9 mouse cellular contexts compared by ENCODE assay signal in the genomic region with DNA sequence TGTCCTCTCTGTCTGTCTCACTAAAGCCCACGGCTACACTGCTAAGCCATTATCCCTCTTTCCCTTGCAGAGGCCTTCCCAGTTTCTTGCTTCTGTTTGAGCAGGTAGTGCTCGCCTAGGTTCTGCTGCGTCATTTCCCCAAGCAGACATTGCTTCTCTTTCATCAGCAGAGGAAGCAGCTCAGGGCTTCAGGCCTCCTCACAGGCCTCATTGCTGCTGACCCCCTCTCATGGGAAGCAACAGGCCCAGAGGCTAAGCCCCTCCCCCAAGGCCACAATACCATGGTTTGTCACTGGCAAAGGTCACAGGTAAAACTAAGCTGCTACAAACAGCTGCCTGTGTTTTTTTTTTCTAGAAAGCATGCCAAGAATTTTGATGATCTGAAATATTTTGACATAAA. TPM values are rescaled to one million over a fixed set of nuclear protein-coding genes. Genes with fewer than 3 reads are reported as not detected.
A peak's percentile ranks its signal among the peaks of the same experiment; 100 is the strongest.
DNase-seq lines count a peak whose midpoint lies in the region; ATAC-seq and TF ChIP-seq lines count a peak whose summit lies in the region.
"Had no signal": no experiment of that assay in that cellular context is flagged by ENCODE, and none has a peak within 500 bp of the region (broad histone marks: within the 10 kb centered on the region; RNA-seq: fewer than 3 reads in every experiment).

No protein-coding gene starts in this region.

- peak; percentile 41 for DNase-seq in lung, postnatal 0 days (ENCODE audit: low spot score)
- no peak for DNase-seq in lung, postnatal 14 days
- peak; percentile 43 for DNase-seq in thymus, postnatal 14 days
- no peak for DNase-seq in layer of hippocampus, adult 9-11 months
- DNase-seq in MN1 (ENCODE audit: low spot score) = no peak

- ATAC-seq in lung, postnatal 0 days = no peak
- ATAC-seq in embryonic facial prominence, embryonic 15.5 days (ENCODE audit: insufficient number of reproducible peaks, low FRiP score, low TSS enrichment, low read depth) = no peak
- ATAC-seq in limb, embryonic 13.5 days (ENCODE audit: low FRiP score, low read depth) = no peak
- no peak for ATAC-seq in frontal cortex, adult (ENCODE audit: low TSS enrichment)

- no peak overlapping the region for H3K9ac ChIP-seq in lung, postnatal 0 days (replicated peaks; ENCODE audit: low read depth)
- no peak overlapping the region for H3K9ac ChIP-seq in embryonic facial prominence, embryonic 15.5 days
- H3K9ac ChIP-seq in limb, embryonic 13.5 days = no peak overlapping the region

- H3K4me1 ChIP-seq in lung, postnatal 0 days (ENCODE audit: insufficient read depth, low read depth, low read length) = peaks cover 15% of the 10 kb centered on the region; the same call in 1 of the 2 replicates
- peaks cover 17% of the 10 kb centered on the region for H3K4me1 ChIP-seq in embryonic facial prominence, embryonic 15.5 days
- peaks cover 39% of the 10 kb centered on the region for H3K4me1 ChIP-seq in limb, embryonic 13.5 days

- H3K27ac ChIP-seq in lung, postnatal 0 days (ENCODE audit: low read length) = peak overlapping the region; percentile 43
- peak overlapping the region; percentile 66 for H3K27ac ChIP-seq in embryonic facial prominence, embryonic 15.5 days (replicated peaks)
- peak overlapping the region; percentile 77 for H3K27ac ChIP-seq in limb, embryonic 13.5 days

- H3K27me3 ChIP-seq in lung, postnatal 0 days (replicated peaks; ENCODE audit: insufficient read depth, low read length) = no peaks in the 10 kb centered on the region
- no peaks in the 10 kb centered on the region for H3K27me3 ChIP-seq in embryonic facial prominence, embryonic 15.5 days
- H3K27me3 ChIP-seq in limb, embryonic 13.5 days = no peaks in the 10 kb centered on the region

- no peaks in the 10 kb centered on the region for H3K9me3 ChIP-seq in lung, postnatal 0 days (ENCODE audit: low read length)
- H3K9me3 ChIP-seq in embryonic facial prominence, embryonic 15.5 days (replicated peaks) = no peaks in the 10 kb centered on the region
- H3K9me3 ChIP-seq in limb, embryonic 13.5 days = no peaks in the 10 kb centered on the region

- no peak for TF ChIP-seq EP300 in lung, postnatal 0 days (IDR thresholded peaks at IDR 0.05)

- WGBS in lung, postnatal 0 days = 40% methylated on average over 3 of the region's 3 CpGs
- WGBS in embryonic facial prominence, embryonic 15.5 days = 27% methylated on average over 3 of the region's 3 CpGs
- WGBS in limb, embryonic 13.5 days = 30% methylated on average over 3 of the region's 3 CpGs

- no peak for TF ChIP-seq CTCF in lung, postnatal 0 days (IDR thresholded peaks at IDR 0.05)

- no peak overlapping the region for H3K4me2 ChIP-seq in lung, postnatal 0 days (replicated peaks; ENCODE audit: low read depth, low read length)
- H3K4me2 ChIP-seq in embryonic facial prominence, embryonic 15.5 days (replicated peaks) = no peak overlapping the region
- H3K4me2 ChIP-seq in limb, embryonic 13.5 days (replicated peaks) = no peak overlapping the region

- H3K36me3 ChIP-seq in lung, postnatal 0 days (ENCODE audit: insufficient read depth, low read length) = no peaks in the 10 kb centered on the region
- no peaks in the 10 kb centered on the region for H3K36me3 ChIP-seq in embryonic facial prominence, embryonic 15.5 days
- H3K36me3 ChIP-seq in limb, embryonic 13.5 days = no peaks in the 10 kb centered on the region

- no peak overlapping the region for H3K4me3 ChIP-seq in lung, postnatal 0 days (ENCODE audit: low read depth, low read length)
- H3K4me3 ChIP-seq in embryonic facial prominence, embryonic 15.5 days (replicated peaks) = no peak overlapping the region
- H3K4me3 ChIP-seq in limb, embryonic 13.5 days = no peak overlapping the region

RNA-seq across cellular contexts. Expression of gene Art4, which starts 4.8 kb away (rescaled TPM):
- polyA plus RNA-seq in lung, postnatal 0 days (2015; fragmentation: Nextera tagmentation; extraction: Ambion mirVana) = 7.5 and 7.9 TPM in 2 replicates
- polyA plus RNA-seq in embryonic facial prominence, embryonic 15.5 days (2015; fragmentation: Nextera tagmentation; extraction: Ambion mirVana) = 3.0 and 3.3 TPM in 2 replicates
- polyA plus RNA-seq in limb, embryonic 13.5 days (2015; fragmentation: Nextera tagmentation; extraction: Ambion mirVana) = 2.3 and 3.1 TPM in 2 replicates

RNA-seq across cellular contexts. Expression of gene Smco3, which starts 17.5 kb away (rescaled TPM):
- polyA plus RNA-seq in lung, postnatal 0 days (2015; fragmentation: Nextera tagmentation; extraction: Ambion mirVana) = 2.3 and 3.4 TPM in 2 replicates
- polyA plus RNA-seq in embryonic facial prominence, embryonic 15.5 days (2015; fragmentation: Nextera tagmentation; extraction: Ambion mirVana) = 2.1 and 2.5 TPM in 2 replicates
- polyA plus RNA-seq in limb, embryonic 13.5 days (2015; fragmentation: Nextera tagmentation; extraction: Ambion mirVana) = 1.2 and 1.7 TPM in 2 replicates
- polyA plus RNA-seq: liver, adult 2 months had no signal

RNA-seq across cellular contexts. Expression of gene Mgp, which starts 22.9 kb away (rescaled TPM):
- polyA plus RNA-seq in lung, postnatal 0 days (2015; fragmentation: Nextera tagmentation; extraction: Ambion mirVana) = 1,533 and 1,851 TPM in 2 replicates
- 211 and 283 TPM in 2 replicates for polyA plus RNA-seq in embryonic facial prominence, embryonic 15.5 days (2015; fragmentation: Nextera tagmentation; extraction: Ambion mirVana)
- 180 and 183 TPM in 2 replicates for polyA plus RNA-seq in limb, embryonic 13.5 days (2015; fragmentation: Nextera tagmentation; extraction: Ambion mirVana)

RNA-seq across cellular contexts. Expression of gene Wbp11, which starts 24.7 kb away (rescaled TPM):
- 44.4 and 46.1 TPM in 2 replicates for polyA plus RNA-seq in lung, postnatal 0 days (2015; fragmentation: Nextera tagmentation; extraction: Ambion mirVana)
- polyA plus RNA-seq in embryonic facial prominence, embryonic 15.5 days (2015; fragmentation: Nextera tagmentation; extraction: Ambion mirVana) = 92.0 and 104 TPM in 2 replicates
- 110 and 114 TPM in 2 replicates for polyA plus RNA-seq in limb, embryonic 13.5 days (2015; fragmentation: Nextera tagmentation; extraction: Ambion mirVana)

RNA-seq across cellular contexts. Expression of gene BC049715, which starts 25.3 kb away (rescaled TPM):
- polyA plus RNA-seq in lung, postnatal 0 days (2015; fragmentation: Nextera tagmentation; extraction: Ambion mirVana) = 1.8 and 2.2 TPM in 2 replicates
- polyA plus RNA-seq in embryonic facial prominence, embryonic 15.5 days (2015; fragmentation: Nextera tagmentation; extraction: Ambion mirVana) = 1.2 and 3.7 TPM in 2 replicates
- polyA plus RNA-seq in limb, embryonic 13.5 days (2015; fragmentation: Nextera tagmentation; extraction: Ambion mirVana) = 1.8 and 2.2 TPM in 2 replicates

Comparison
In these comparisons a context has a peak if more than half of its experiments do, and no peak if none do; other contexts are left out.
1. DNase-seq: peak in lung, postnatal 0 days (single experiment) and thymus, postnatal 14 days (single experiment); none in lung, postnatal 14 days (single experiment), layer of hippocampus, adult 9-11 months (single experiment) and MN1 (single experiment).
2. Peak in every context shown above with its lines, with median percentiles within 50 percentile points of each other: H3K27ac ChIP-seq.